Mouse (Mus musculus) lung, adult 2 months (tissue): ENCODE results near the gene Itga1.

Experiments used
- CTCF ChIP-seq: fragments of 200-500 bp; IDR thresholded peaks from 2 replicates; pipeline ENCODE4 v1.5.1; 2011; ENCODE audit warnings: mild to moderate bottlenecking, low read length, control low read depth; ENCODE audit not compliant: insufficient read depth
- POLR2A ChIP-seq: fragments of 200-500 bp; IDR thresholded peaks from 2 replicates; pipeline ENCODE4 v1.6.1; 2011; ENCODE audit warnings: low read depth, mild to moderate bottlenecking, control low read depth, low read length, borderline replicate concordance; ENCODE audit errors: extremely low read depth

GRCm38 (mm10) chr13:115050660-115051559 lies 50.9 kb downstream of the Itga1 start:
- TF ChIP-seq CTCF (no peak), POLR2A (no peak)
